Mouse (Mus musculus) neural tube, embryonic 11.5 days (tissue): Measurements from ENCODE around the gene Uvrag. TPM values are rescaled to one million over a fixed set of nuclear protein-coding genes. Genes with fewer than 3 reads are reported as not detected.

Source experiments
- polyA plus RNA-seq: library from polyadenylated mRNA; unstranded; fragments of >200 nt; fragmentation: Nextera tagmentation; extraction: Ambion mirVana; gene quantifications from 2 replicates; pipeline ENCODE4 v1.2.1, GENCODE M21; 2014

Uvrag gene
- polyA plus RNA-seq, 1 experiment from 2014 or later = 12.0 TPM

Other genes with a start within 250 kb of the Uvrag start
- gene Dgat2, start 41.6 kb upstream of the Uvrag start, polyA plus RNA-seq = 12.7 and 15.5 TPM in 2 replicates
- 10.1 and 10.3 TPM in 2 replicates for gene Mogat2, start 97.5 kb upstream of the Uvrag start, polyA plus RNA-seq
- 46.7 and 57.0 TPM in 2 replicates for gene Map6, start 126.3 kb upstream of the Uvrag start, polyA plus RNA-seq
- gene Serpinh1, start 212.1 kb upstream of the Uvrag start, polyA plus RNA-seq = 337 and 339 TPM in 2 replicates
- gene Gdpd5, start 240.3 kb upstream of the Uvrag start, polyA plus RNA-seq = 32.5 and 39.9 TPM in 2 replicates